Mouse (Mus musculus) CH12.LX (cell line): ENCODE data around the gene Rbm25. TPM values are rescaled to one million over a fixed set of nuclear protein-coding genes. Genes with fewer than 3 reads are reported as not detected.

Source experiments
- DNase-seq: peaks from one replicate; pipeline ENCODE4 v3.0.0-alpha.2; 2013; ENCODE audit errors: extremely low read depth
- H3K27ac ChIP-seq: 2 replicates; pipeline ENCODE4 v1.5.1; 2012; ENCODE audit warnings: low read depth, mild to moderate bottlenecking, control low read depth, moderate library complexity; ENCODE audit not compliant: insufficient read depth
- H3K27me3 ChIP-seq: replicated peaks from 2 replicates; pipeline ENCODE3; 2012; ENCODE audit warnings: inconsistent platforms
- H3K36me3 ChIP-seq, 2 experiments: replicated peaks in 1 of 2; 2 replicates each; pipeline versions ENCODE3 to v1.6.1; 2012; ENCODE audit warnings: inconsistent platforms in 1 of 2, low read length in 1 of 2, mild to moderate bottlenecking in 1 of 2, mixed read lengths in 1 of 2, moderate library complexity in 1 of 2; ENCODE audit not compliant: control insufficient read depth in 1 of 2, insufficient read depth in 1 of 2
- H3K4me1 ChIP-seq, 2 experiments: 2 replicates each; pipeline ENCODE4 v1.6.1; 2012; ENCODE audit warnings: inconsistent platforms in 1 of 2, moderate library complexity in 1 of 2; ENCODE audit not compliant: insufficient read depth in 2 of 2, control insufficient read depth in 1 of 2
- H3K4me2 ChIP-seq: 2 replicates; pipeline ENCODE4 v1.6.1; 2012; ENCODE audit warnings: low read depth, mild to moderate bottlenecking, control low read depth; ENCODE audit not compliant: poor library complexity, insufficient read depth, severe bottlenecking
- H3K4me3 ChIP-seq, 3 experiments: fragments of 150-350 bp in 1 of 3; sonication (generic) in 1 of 3; replicated peaks in 1 of 3; 2 replicates each; pipeline versions ENCODE3 to v1.5.1; 2011 to 2012; ENCODE audit warnings: low read depth in 2 of 3, low read length in 2 of 3, mild to moderate bottlenecking in 2 of 3, moderate library complexity in 2 of 3, control low read depth in 1 of 3, improper control_type of control experiment in 1 of 3, inconsistent platforms in 1 of 3, mixed read lengths in 1 of 3; ENCODE audit not compliant: poor library complexity in 1 of 3
- H3K79me2 ChIP-seq: replicated peaks from 2 replicates; pipeline ENCODE4 v1.6.1; 2012; ENCODE audit warnings: mild to moderate bottlenecking, moderate library complexity; ENCODE audit not compliant: control insufficient read depth, poor library complexity, insufficient read depth, severe bottlenecking; ENCODE audit errors: extremely low read depth
- H3K9ac ChIP-seq: 2 replicates; pipeline ENCODE4 v1.6.1; 2012; ENCODE audit warnings: low read depth, mild to moderate bottlenecking, control low read depth, moderate library complexity; ENCODE audit not compliant: insufficient read depth
- H3K9me3 ChIP-seq: replicated peaks from 2 replicates; pipeline ENCODE3; 2012; ENCODE audit warnings: low read length, inconsistent platforms, mixed read lengths
- CHD1 ChIP-seq: IDR thresholded peaks from 2 replicates; pipeline ENCODE4 v1.6.1; 2012; ENCODE audit warnings: low read depth, low read length, improper control_type of control experiment, inconsistent platforms
- CTCF ChIP-seq, 2 experiments: IDR thresholded peaks in 1 of 2; conservative IDR thresholded peaks in 1 of 2; 2 replicates each; pipeline ENCODE4 v1.5.1; 2011 to 2012; ENCODE audit warnings: low read depth in 2 of 2, low read length in 2 of 2, improper control_type of control experiment in 1 of 2, inconsistent platforms in 1 of 2, mild to moderate bottlenecking in 1 of 2, moderate library complexity in 1 of 2
- HCFC1 ChIP-seq: IDR thresholded peaks from 2 replicates; pipeline ENCODE4 v1.6.1; 2012; ENCODE audit warnings: low read depth, mild to moderate bottlenecking, inconsistent platforms, low read length, improper control_type of control experiment
- IRF4 ChIP-seq: IDR thresholded peaks from 2 replicates; pipeline ENCODE4 v1.6.1; 2014; ENCODE audit warnings: low read depth, mild to moderate bottlenecking, inconsistent platforms, low read length, improper control_type of control experiment
- JUN ChIP-seq: IDR thresholded peaks from 2 replicates; pipeline ENCODE4 v1.6.1; 2011; ENCODE audit warnings: low read depth, mild to moderate bottlenecking, low read length, improper control_type of control experiment, moderate library complexity; ENCODE audit not compliant: insufficient read depth
- KAT2A ChIP-seq: IDR thresholded peaks from 2 replicates; pipeline ENCODE4 v1.6.1; 2012; ENCODE audit warnings: low read length, improper control_type of control experiment, inconsistent platforms; ENCODE audit not compliant: insufficient replicate concordance
- MEF2A ChIP-seq: IDR thresholded peaks from 2 replicates; pipeline ENCODE4 v1.6.1; 2014; ENCODE audit warnings: low read depth, mild to moderate bottlenecking, inconsistent platforms, low read length, improper control_type of control experiment, borderline replicate concordance
- NRF1 ChIP-seq: IDR thresholded peaks from 2 replicates; pipeline ENCODE4 v1.6.1; 2014; ENCODE audit warnings: low read depth, mild to moderate bottlenecking, inconsistent platforms, low read length, improper control_type of control experiment, moderate library complexity
- PAX5 ChIP-seq: IDR thresholded peaks from 2 replicates; pipeline ENCODE4 v1.6.1; 2012; ENCODE audit warnings: low read length, inconsistent platforms, mixed read lengths
- POLR2A ChIP-seq: IDR thresholded peaks from 2 replicates; pipeline ENCODE4 v1.6.1; 2011; ENCODE audit warnings: low read depth, mild to moderate bottlenecking, improper control_type of control experiment, low read length
- POLR2AphosphoS2 ChIP-seq: IDR thresholded peaks from 2 replicates; pipeline ENCODE4 v1.6.1; 2011; ENCODE audit warnings: low read depth, low read length, improper control_type of control experiment
- TBP ChIP-seq: conservative IDR thresholded peaks from 2 replicates; pipeline ENCODE4 v1.6.1; 2011; ENCODE audit warnings: low read depth, low read length, improper control_type of control experiment
- TCF12 ChIP-seq: IDR thresholded peaks from 2 replicates; pipeline ENCODE4 v1.6.1; 2014; ENCODE audit warnings: low read depth, mild to moderate bottlenecking, inconsistent platforms, low read length, improper control_type of control experiment
- UBTF ChIP-seq: IDR thresholded peaks from 2 replicates; pipeline ENCODE4 v1.6.1; 2012; ENCODE audit warnings: low read depth, mild to moderate bottlenecking, inconsistent platforms, low read length, improper control_type of control experiment, moderate library complexity
- USF1 ChIP-seq: IDR thresholded peaks from 2 replicates; pipeline ENCODE4 v1.6.1; 2014; ENCODE audit warnings: low read depth, mild to moderate bottlenecking, inconsistent platforms, low read length, improper control_type of control experiment
- ZC3H11A ChIP-seq: IDR thresholded peaks from 2 replicates; pipeline ENCODE4 v1.6.1; 2012; ENCODE audit warnings: low read depth, mild to moderate bottlenecking, inconsistent platforms, low read length, improper control_type of control experiment
- ZMIZ1 ChIP-seq: IDR thresholded peaks from 2 replicates; pipeline ENCODE4 v1.6.1; 2012; ENCODE audit warnings: low read depth, mild to moderate bottlenecking, inconsistent platforms, low read length, improper control_type of control experiment
- dilution Hi-C: fragments of 300-500 bp; cut with MboI; formaldehyde crosslinking; loops from 2 replicates; pipeline ENCODE4 v1.14.3; 2020; ENCODE audit warnings: low sequenced_read_pairs; ENCODE audit not compliant: extremely low pct_unique_long_range_greater_than_20kb, extremely low pct_ligation_motif_present
- in situ Hi-C: fragments of 300-500 bp; cut with MboI; formaldehyde crosslinking; loops from 3 replicates; pipeline ENCODE4 v1.14.3; 2019; ENCODE audit warnings: low sequenced_read_pairs, low pct_ligation_motif_present, low pct_unique_long_range_greater_than_20kb, mixed read lengths
- polyA plus RNA-seq: library from polyadenylated mRNA; unstranded; fragments of >175 nt; gene quantifications from 2 replicates; pipeline ENCODE4 v1.2.1, GENCODE M21; 2012; ENCODE audit warnings: low read depth; ENCODE audit not compliant: insufficient read length
- total RNA-seq, 2 experiments: library from RNA; depleted of rRNA; stranded (reverse); fragments of 300-350 nt in 1 of 2; fragments of >200 nt in 1 of 2; gene quantifications; 2 replicates each; pipeline ENCODE4 v1.2.3; 2012 to 2014

The Rbm25 gene
- total and polyA plus RNA-seq, 3 experiments: 58.6 to 227 (median 97.5) TPM

DNA sequence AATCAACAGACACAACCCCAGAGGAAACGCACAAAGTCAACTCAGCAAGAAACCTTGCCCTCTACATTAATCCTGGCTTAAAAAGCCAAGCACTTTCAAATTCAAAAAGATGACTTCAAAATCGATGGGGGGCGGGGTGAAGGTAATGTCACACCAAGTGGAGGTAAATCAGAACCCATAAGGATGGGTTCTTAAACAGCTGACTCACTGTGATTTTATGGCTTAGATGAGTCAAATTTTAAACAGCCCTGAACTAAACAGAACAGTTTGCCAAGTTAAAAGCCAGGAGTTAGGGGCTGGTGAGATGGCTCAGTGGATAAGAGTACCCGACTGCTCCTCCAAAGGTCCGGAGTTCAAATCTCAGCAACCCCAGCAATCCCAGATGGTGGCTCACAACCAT lies 44.4 kb upstream of the Rbm25 start:
- DNase-seq: no peak
- Histone ChIP-seq H3K27ac (no peak overlapping the region), H3K4me3 (no peak overlapping the region), H3K79me2 (no peaks in the 10 kb centered on the region), H3K9ac (no peak overlapping the region), H3K9me3 (no peaks in the 10 kb centered on the region), H3K4me2 (no peak overlapping the region), H3K4me1 (no peaks in the 10 kb centered on the region), H3K27me3 (no peaks in the 10 kb centered on the region), H3K36me3 (peaks cover 13 to 50% of the 10 kb centered on the region in 2 experiments)
- TF ChIP-seq IRF4 (no peak), ZMIZ1 (no peak), KAT2A (no peak), TBP (no peak), UBTF (no peak), USF1 (no peak), NRF1 (no peak), MEF2A (no peak), ZC3H11A (no peak), TCF12 (no peak), POLR2A (no peak), CHD1 (no peak), PAX5 (no peak)
- in situ Hi-C loops: no loop called here
- dilution Hi-C loops: no loop called here

- TF ChIP-seq POLR2AphosphoS2 (no peak), JUN (no peak), CTCF (conservative IDR thresholded peaks at IDR 0.05 in 1 of 2, IDR thresholded peaks at IDR 0.05 in 1 of 2; ENCODE audit: low read depth in 2 of 2, low read length in 2 of 2) (no peak), HCFC1 (no peak)
- H3K27ac ChIP-seq: no peak overlapping the region
- no peaks in the 10 kb centered on the region for H3K9me3 ChIP-seq
- H3K4me2 ChIP-seq: no peak overlapping the region
- peaks cover 3% of the 10 kb centered on the region; the same call in 1 of the 2 replicates for H3K79me2 ChIP-seq
- in situ Hi-C loops: no loop called here
- no peak for DNase-seq
- H3K27me3 ChIP-seq: no peaks in the 10 kb centered on the region
- dilution Hi-C loops: no loop called here
- H3K4me1 ChIP-seq: peaks cover 5 to 23% of the 10 kb centered on the region in 2 experiments; a peak in 3 of 4 replicates
- no peak overlapping the region for H3K9ac ChIP-seq
- H3K4me3 ChIP-seq: no peak overlapping the region
- peaks cover 13 to 56% of the 10 kb centered on the region in 2 experiments for H3K36me3 ChIP-seq
These were observed 39.1 kb upstream of the Rbm25 start for GRCm38 (mm10) chr12:83591754-83592501.
